Mouse (Mus musculus): ENCODE results near the gene Rere.

DNA sequence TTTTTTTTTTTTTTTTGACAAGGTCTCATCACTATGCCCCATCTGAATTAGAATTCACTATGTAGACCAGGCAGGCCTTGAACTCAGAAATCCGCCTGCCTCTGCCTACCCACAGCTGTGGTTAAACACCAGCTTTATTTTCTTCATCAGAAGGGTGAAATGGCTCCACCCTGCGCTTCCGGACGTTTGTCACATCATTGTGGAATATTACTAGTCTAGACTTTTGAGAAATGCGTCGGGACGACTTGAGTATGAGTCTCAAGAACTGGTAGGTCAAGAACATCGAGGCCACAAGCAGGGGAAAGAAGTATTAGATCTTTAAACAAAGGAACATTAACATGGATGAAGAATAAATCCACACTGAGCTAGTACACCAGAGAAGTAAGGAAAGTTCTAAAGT is 45.4 kb upstream of the Rere start:
- TF ChIP-seq EP300 (optimal IDR thresholded peaks at IDR 0.05) (no peak), CTCF (IDR thresholded peaks at IDR 0.05; ENCODE audit: low read depth) (no peak)
